Mouse (Mus musculus) bone marrow macrophage, adult 2 months (primary cell): ENCODE results near the gene Gm17571.

Experiments used
- CTCF ChIP-seq: IDR thresholded peaks from 2 replicates; pipeline ENCODE4 v1.5.1; 2012; ENCODE audit warnings: low read depth, mild to moderate bottlenecking, low read length, moderate library complexity
- POLR2A ChIP-seq: IDR thresholded peaks from 2 replicates; pipeline ENCODE4 v1.6.1; 2012; ENCODE audit warnings: mild to moderate bottlenecking, low read depth, low read length, borderline replicate concordance

DNA sequence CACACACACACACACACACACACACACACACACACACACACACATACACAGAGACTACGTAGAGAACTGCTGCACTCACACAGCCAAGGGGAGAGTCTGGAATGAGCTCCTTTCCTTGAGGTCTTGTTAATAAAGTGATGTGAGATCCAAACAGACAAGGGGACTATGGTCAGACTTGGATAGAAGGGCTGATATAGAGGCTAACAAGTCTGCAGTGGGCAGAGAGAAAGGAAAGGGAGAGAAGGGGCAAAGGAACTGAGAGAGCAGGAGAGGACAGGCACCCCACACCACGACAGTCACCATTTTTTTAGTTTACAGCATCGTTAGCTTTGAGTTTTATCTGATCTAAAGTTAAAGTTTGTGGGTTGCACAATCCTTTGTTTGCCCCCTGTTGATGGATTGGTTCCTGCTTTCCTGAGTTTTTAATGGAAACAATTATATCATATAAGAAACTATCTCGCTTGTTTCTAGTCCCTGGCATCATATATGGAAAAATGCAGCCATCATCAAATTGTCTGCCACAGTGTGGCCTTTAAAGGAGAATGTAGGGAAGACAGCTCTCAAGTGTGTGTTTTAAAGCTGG is at the start of gene Gm17571:
- TF ChIP-seq CTCF (no peak), POLR2A (no peak)
